Mouse (Mus musculus) inflammation-experienced regulatory T-cells, adult 16 weeks (primary cell): ENCODE data around the gene 1700092M07Rik. TPM values are rescaled to one million over a fixed set of nuclear protein-coding genes. Genes with fewer than 3 reads are reported as not detected.

Experiments
- polyA plus RNA-seq: library from polyadenylated mRNA; unstranded; fragments of 100-300 nt; shearing (Covaris generic); gene quantifications from one replicate; pipeline ENCODE4 v1.2.1, GENCODE M21; 2017

Gene 1700092M07Rik
- polyA plus RNA-seq: 1.1 TPM

DNA sequence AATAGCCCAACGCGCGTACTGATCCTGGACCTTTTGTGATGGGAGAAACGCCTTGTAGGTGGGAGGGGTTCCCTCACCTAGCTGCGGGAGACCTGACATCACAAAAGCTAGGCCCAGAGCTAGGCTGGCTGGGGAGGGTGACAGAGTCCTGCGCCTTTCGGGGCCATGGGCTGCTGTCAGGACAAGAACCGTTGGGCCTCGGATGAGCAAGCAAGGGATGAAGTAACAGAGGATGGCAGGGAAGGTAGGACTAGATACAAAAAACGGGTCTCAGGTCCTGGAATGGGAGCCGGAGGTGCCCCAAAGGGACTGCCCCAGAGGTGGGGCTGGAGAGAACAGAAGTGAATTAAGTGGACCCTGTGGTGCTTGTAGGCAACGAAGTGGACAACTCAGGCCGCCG lies at the start of gene 1700092M07Rik:
Gene 1700092M07Rik (plus strand): TSS at position 116 of the 400 bp plus-strand sequence.

GRCm38 (mm10) chr19:8722907-8723573 lies 17.5 kb upstream of the 1700092M07Rik start, which contains the start of gene Slc3a2:
Gene Slc3a2 (minus strand): TSS chr19:8723369.

GRCm38 (mm10) chr19:8735389-8736159 lies 4.9 kb upstream of the 1700092M07Rik start, which contains the start of gene Wdr74:
Gene Wdr74 (plus strand): TSS chr19:8735827.

DNA sequence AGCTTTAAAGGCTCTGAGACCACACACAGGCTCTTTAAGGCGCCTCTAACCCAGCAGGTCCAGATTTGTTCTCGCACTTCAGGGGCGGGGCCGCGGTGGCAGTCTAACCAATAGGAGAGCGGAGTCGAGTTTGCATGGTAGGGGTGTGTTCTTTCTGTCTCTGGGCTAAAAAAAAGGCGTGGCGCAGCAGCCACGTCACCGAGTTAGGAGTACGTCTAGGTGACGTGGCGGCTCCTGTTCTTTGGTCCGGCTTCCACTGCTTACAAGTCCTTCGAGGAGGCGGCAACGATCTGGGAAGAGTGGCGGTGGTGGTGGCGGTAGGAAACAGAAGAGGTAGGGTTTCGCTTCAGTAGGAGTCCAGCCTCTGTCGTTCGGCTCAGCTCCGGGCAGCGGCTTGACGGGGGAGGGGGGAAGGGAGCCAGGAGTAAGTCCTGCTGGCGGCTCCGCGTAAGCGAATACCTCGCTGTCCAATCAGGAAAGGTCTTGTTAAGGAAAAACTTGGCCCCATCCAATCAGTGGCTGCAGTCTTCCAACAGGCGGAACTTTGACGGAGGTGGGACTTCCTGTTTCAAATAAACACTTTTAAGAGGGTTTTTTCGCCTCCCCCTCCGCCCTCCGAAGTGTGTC lies 838 bp downstream of the 1700092M07Rik start, which contains the start of gene Stx5a:
Gene Stx5a (plus strand): TSS at position 171 of the 627 bp plus-strand sequence.

DNA sequence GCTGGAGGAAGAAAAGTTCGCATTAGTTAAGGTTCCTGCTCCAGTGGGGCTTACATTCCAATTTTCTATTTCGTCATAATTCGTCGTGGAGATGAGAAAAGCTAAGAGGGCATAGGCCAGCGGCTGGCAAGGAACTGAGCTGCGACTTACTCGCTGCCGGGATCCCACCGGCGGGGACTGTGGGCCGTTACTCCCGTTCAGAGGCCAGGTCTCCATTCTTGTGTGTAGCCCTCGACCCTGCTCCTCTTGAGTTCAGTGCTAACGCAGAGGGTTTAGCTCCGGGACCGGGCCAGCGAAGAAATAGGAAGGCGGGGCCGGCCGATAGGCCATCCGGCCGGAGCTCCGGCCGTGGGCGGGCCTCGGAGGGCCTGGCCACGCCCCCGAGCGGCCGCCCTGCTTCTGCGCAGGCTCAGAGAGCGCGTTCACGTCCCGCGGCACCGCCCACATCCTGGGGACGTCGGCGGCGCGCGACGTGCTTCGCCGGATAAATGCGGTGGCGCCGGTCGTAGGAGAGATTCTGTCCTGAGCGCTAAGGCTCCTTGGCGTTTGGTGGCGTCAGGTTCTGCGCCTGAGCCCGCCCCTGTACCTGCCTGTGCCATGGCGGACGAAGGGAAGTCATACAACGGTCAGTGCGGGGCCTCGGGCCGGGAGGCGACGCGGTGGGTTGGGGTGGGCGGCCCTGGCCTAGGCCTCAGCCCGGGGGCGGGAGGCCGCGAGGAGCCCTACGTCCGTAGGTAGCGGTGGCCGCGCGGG lies 16.3 kb downstream of the 1700092M07Rik start, which contains the start of gene Nxf1:
Gene Nxf1 (plus strand): TSS at position 439 of the 753 bp plus-strand sequence.

DNA sequence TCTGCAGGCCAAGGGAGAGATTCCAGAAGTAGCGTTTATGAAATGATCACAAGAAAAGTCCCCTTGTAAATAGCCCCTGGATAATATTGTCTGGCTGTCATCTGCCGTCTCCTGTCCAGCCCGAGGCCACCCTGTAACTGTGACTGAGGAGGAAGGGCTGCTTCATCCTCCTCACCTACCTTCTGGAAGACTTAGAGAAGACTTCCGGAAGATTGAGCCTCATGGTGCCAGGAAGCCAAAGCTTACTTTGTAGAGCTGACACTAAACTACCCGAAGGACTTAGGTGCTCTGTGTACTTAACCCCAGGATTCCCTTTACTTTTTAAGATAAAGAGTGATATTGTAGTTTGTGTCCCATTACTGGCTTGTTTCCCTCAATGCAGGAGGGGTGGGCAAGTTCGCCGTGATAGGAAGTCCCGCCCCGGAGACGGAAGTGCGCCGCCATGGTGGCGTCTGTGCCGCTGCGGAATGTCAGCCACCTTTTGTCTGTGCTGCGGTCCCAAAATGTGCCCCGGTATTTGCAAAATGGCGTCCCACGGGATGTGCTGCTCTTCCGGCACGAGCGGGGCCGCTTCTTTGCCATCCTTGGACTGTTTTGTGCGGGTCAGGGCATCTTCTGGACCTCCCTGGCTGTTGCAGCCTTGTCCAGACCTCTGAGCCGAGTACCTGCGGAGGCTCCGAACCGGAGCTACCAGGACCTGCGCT lies 30.2 kb downstream of the 1700092M07Rik start, which contains the start of gene Tmem223:
Gene Tmem223 (plus strand): TSS at position 430 of the 704 bp plus-strand sequence.

GRCm38 (mm10) chr19:8774086-8774835 lies 33.7 kb downstream of the 1700092M07Rik start, which contains the start of gene Tmem179b:
Gene Tmem179b (minus strand): TSS chr19:8774467.

GRCm38 (mm10) chr19:8786008-8786781 lies 45.7 kb downstream of the 1700092M07Rik start, which contains the start of gene Taf6l:
Gene Taf6l (minus strand): TSS chr19:8786417.

Other genes with a start within 250 kb of the 1700092M07Rik start
- not detected for gene Slc22a8, start 149.5 kb upstream of the 1700092M07Rik start, polyA plus RNA-seq
- not detected for gene Slc22a6, start 122.7 kb upstream of the 1700092M07Rik start, polyA plus RNA-seq
- not detected for gene Chrm1, start 76.9 kb upstream of the 1700092M07Rik start, polyA plus RNA-seq
- 132 TPM for gene Slc3a2, start 17.3 kb upstream of the 1700092M07Rik start, polyA plus RNA-seq
- gene Wdr74, start 4.9 kb upstream of the 1700092M07Rik start, polyA plus RNA-seq: 88.5 TPM
- gene Stx5a, start 695 bp downstream of the 1700092M07Rik start, polyA plus RNA-seq: 189 TPM
- 324 TPM for gene Nxf1, start 16.4 kb downstream of the 1700092M07Rik start, polyA plus RNA-seq
- 107 TPM for gene Tmem223, start 30.3 kb downstream of the 1700092M07Rik start, polyA plus RNA-seq
- gene Tmem179b, start 33.7 kb downstream of the 1700092M07Rik start, polyA plus RNA-seq: 167 TPM
- gene Taf6l, start 45.7 kb downstream of the 1700092M07Rik start, polyA plus RNA-seq: 6.1 TPM
- gene Polr2g, start 57.9 kb downstream of the 1700092M07Rik start, polyA plus RNA-seq: 172 TPM
- 4.3 TPM for gene Zbtb3, start 61.8 kb downstream of the 1700092M07Rik start, polyA plus RNA-seq
- 57.9 TPM for gene Ttc9c, start 78.6 kb downstream of the 1700092M07Rik start, polyA plus RNA-seq
- 5.4 TPM for gene Hnrnpul2, start 79.3 kb downstream of the 1700092M07Rik start, polyA plus RNA-seq
- not detected for gene AC129217.1, start 89.1 kb downstream of the 1700092M07Rik start, polyA plus RNA-seq
- 112 TPM for gene Bscl2, start 96.7 kb downstream of the 1700092M07Rik start, polyA plus RNA-seq
- gene Gng3, start 98.5 kb downstream of the 1700092M07Rik start, polyA plus RNA-seq: 0.45 TPM
- not detected for gene Lrrn4cl, start 110.0 kb downstream of the 1700092M07Rik start, polyA plus RNA-seq
- gene Ubxn1, start 130.8 kb downstream of the 1700092M07Rik start, polyA plus RNA-seq: 165 TPM
- 82.7 TPM for gene Uqcc3, start 140.2 kb downstream of the 1700092M07Rik start, polyA plus RNA-seq
- 75.6 TPM for gene Lbhd1, start 143.0 kb downstream of the 1700092M07Rik start, polyA plus RNA-seq
- gene Gm49403, start 143.2 kb downstream of the 1700092M07Rik start, polyA plus RNA-seq: not detected
- gene 1810009A15Rik, start 148.1 kb downstream of the 1700092M07Rik start, polyA plus RNA-seq: 74.5 TPM
- not detected for gene Gm49416, start 148.2 kb downstream of the 1700092M07Rik start, polyA plus RNA-seq
- 55.6 TPM for gene Ints5, start 152.3 kb downstream of the 1700092M07Rik start, polyA plus RNA-seq
- 145 TPM for gene Ganab, start 157.4 kb downstream of the 1700092M07Rik start, polyA plus RNA-seq
- 37.2 TPM for gene B3gat3, start 179.7 kb downstream of the 1700092M07Rik start, polyA plus RNA-seq
- 11.8 TPM for gene Rom1, start 188.6 kb downstream of the 1700092M07Rik start, polyA plus RNA-seq
- gene Eml3, start 188.8 kb downstream of the 1700092M07Rik start, polyA plus RNA-seq: 76.0 TPM
- gene Mta2, start 201.2 kb downstream of the 1700092M07Rik start, polyA plus RNA-seq: 248 TPM
- 55.5 TPM for gene Tut1, start 213.1 kb downstream of the 1700092M07Rik start, polyA plus RNA-seq
- gene Eef1g, start 226.3 kb downstream of the 1700092M07Rik start, polyA plus RNA-seq: 297 TPM
- gene Ahnak, start 248.6 kb downstream of the 1700092M07Rik start, polyA plus RNA-seq: 137 TPM